Mouse (Mus musculus) limb, embryonic 15.5 days (tissue): ENCODE measurements around the gene Trnp1. TPM values are rescaled to one million over a fixed set of nuclear protein-coding genes. Genes with fewer than 3 reads are reported as not detected.

Experiments used
- ATAC-seq: fragments of 200-750 bp; cut with Nextera tagmentation; 2 replicates; pipeline ENCODE4 v1.8.0; 2017; ENCODE audit warnings: low read depth, moderate TSS enrichment; ENCODE audit not compliant: insufficient number of reproducible peaks, low FRiP score, low TSS enrichment
- H3K27ac ChIP-seq: fragments of 300-500 bp; sonication (generic); 2 replicates; pipeline ENCODE4 v1.5.1; 2015; ENCODE audit warnings: moderate library complexity, mild to moderate bottlenecking, inconsistent platforms
- H3K27me3 ChIP-seq: fragments of 300-500 bp; sonication (generic); 2 replicates; pipeline ENCODE4 v1.6.1; 2015; ENCODE audit warnings: inconsistent platforms
- H3K36me3 ChIP-seq: fragments of 300-500 bp; sonication (generic); 2 replicates; pipeline ENCODE4 v1.6.1; 2015; ENCODE audit warnings: inconsistent platforms
- H3K4me1 ChIP-seq: fragments of 300-500 bp; sonication (generic); 2 replicates; pipeline ENCODE4 v1.6.1; 2015; ENCODE audit warnings: inconsistent platforms
- H3K4me2 ChIP-seq: fragments of 300-500 bp; sonication (generic); 2 replicates; pipeline ENCODE4 v1.6.1; 2015; ENCODE audit warnings: mild to moderate bottlenecking, inconsistent platforms
- H3K4me3 ChIP-seq: fragments of 300-500 bp; sonication (generic); 2 replicates; pipeline ENCODE4 v1.5.1; 2015; ENCODE audit warnings: mild to moderate bottlenecking, inconsistent platforms
- H3K9ac ChIP-seq: fragments of 300-500 bp; sonication (generic); 2 replicates; pipeline ENCODE4 v1.6.1; 2015; ENCODE audit warnings: inconsistent platforms
- H3K9me3 ChIP-seq: fragments of 300-500 bp; sonication (generic); 2 replicates; pipeline ENCODE4 v1.6.1; 2016; ENCODE audit warnings: inconsistent platforms
- WGBS: fragments of 180-500 bp; shearing (Covaris S2); methylation state at CpG from one replicate; pipeline ENCODE4 v1.1.7; 2015; 5-methylcytosine and 5-hydroxymethylcytosine counted together
- polyA plus RNA-seq: library from polyadenylated mRNA; unstranded; fragments of >200 nt; fragmentation: Nextera tagmentation; extraction: Ambion mirVana; gene quantifications from 2 replicates; pipeline ENCODE4 v1.2.1, GENCODE M21; 2015

The Trnp1 gene
- polyA plus RNA-seq, 1 experiment from 2014 or later = 4.0 TPM

GRCm38 (mm10) chr4:133479458-133480184 is 18.7 kb downstream of the Trnp1 start, which contains the start of gene Tent5b:
TSS of gene Tent5b (plus strand) at chr4:133480132.
- 3% methylated on average over 29 of the region's 29 CpGs for WGBS
- Histone ChIP-seq H3K4me2 (peak within 1 kb of the TSS; percentile 77), H3K36me3 (no peaks in the 10 kb centered on the region), H3K27ac (no peak within 1 kb of the TSS), H3K4me1 (peaks cover 29% of the 10 kb centered on the region), H3K9ac (0 out of 2 replicates have a peak within 1 kb of the TSS, but pooled peaks have one; percentile 37), H3K27me3 (peaks cover 41% of the 10 kb centered on the region), H3K4me3 (peak within 1 kb of the TSS; percentile 47), H3K9me3 (no peaks in the 10 kb centered on the region)
- peak; percentile 97 for ATAC-seq

GRCm38 (mm10) chr4:133473833-133474232 is 24.5 kb downstream of the Trnp1 start:
- Histone ChIP-seq H3K4me1 (peaks cover 6% of the 10 kb centered on the region), H3K27me3 (peaks cover 12% of the 10 kb centered on the region), H3K27ac (no peak overlapping the region), H3K4me3 (no peak overlapping the region), H3K4me2 (no peak overlapping the region), H3K9me3 (peaks cover 4% of the 10 kb centered on the region; the same call in 1 of the 2 replicates), H3K9ac (no peak overlapping the region), H3K36me3 (no peaks in the 10 kb centered on the region)
- no peak for ATAC-seq
- 73% methylated on average over 2 of the region's 2 CpGs for WGBS

- Histone ChIP-seq H3K4me3 (no peak overlapping the region), H3K27ac (no peak overlapping the region), H3K9me3 (peaks cover 4% of the 10 kb centered on the region; the same call in 1 of the 2 replicates), H3K36me3 (no peaks in the 10 kb centered on the region), H3K27me3 (no peaks in the 10 kb centered on the region), H3K4me1 (peaks cover 18% of the 10 kb centered on the region), H3K9ac (no peak overlapping the region), H3K4me2 (no peak overlapping the region)
- no peak for ATAC-seq
- WGBS = 80% methylated on average over 7 of the region's 7 CpGs
These were observed 27.1 kb downstream of the Trnp1 start for GRCm38 (mm10) chr4:133471135-133471821.

GRCm38 (mm10) chr4:133469122-133469521 is 29.2 kb downstream of the Trnp1 start:
- Histone ChIP-seq H3K9me3 (peaks cover 4% of the 10 kb centered on the region; the same call in 1 of the 2 replicates), H3K4me2 (peak overlapping the region; percentile 88), H3K9ac (no peak overlapping the region), H3K36me3 (no peaks in the 10 kb centered on the region), H3K4me3 (peak overlapping the region; percentile 7; the same call in 1 of the 2 replicates), H3K4me1 (peaks cover 20% of the 10 kb centered on the region), H3K27me3 (no peaks in the 10 kb centered on the region), H3K27ac (no peak overlapping the region)
- WGBS = 16% methylated on average over 12 of the region's 12 CpGs
- ATAC-seq = no peak

- H3K9me3 ChIP-seq = peaks cover 4% of the 10 kb centered on the region; the same call in 1 of the 2 replicates
- H3K27me3 ChIP-seq = no peaks in the 10 kb centered on the region
- H3K9ac ChIP-seq = peak overlapping the region; percentile 40
- H3K4me3 ChIP-seq = peak overlapping the region; percentile 53
- 0 out of 2 replicates have a peak overlapping the region, but pooled peaks have one; percentile 13 for H3K27ac ChIP-seq
- no peak for ATAC-seq
- H3K36me3 ChIP-seq = no peaks in the 10 kb centered on the region
- WGBS = under 1% methylated on average over 27 of the region's 27 CpGs
- peaks cover 24% of the 10 kb centered on the region for H3K4me1 ChIP-seq
- H3K4me2 ChIP-seq = peak overlapping the region; percentile 88
These were observed 30.3 kb downstream of the Trnp1 start for GRCm38 (mm10) chr4:133468080-133468479.

- WGBS = 49% methylated on average over 6 of the region's 6 CpGs
- H3K27ac ChIP-seq = peak overlapping the region; percentile 43; the same call in 1 of the 2 replicates
- no peaks in the 10 kb centered on the region for H3K27me3 ChIP-seq
- H3K4me3 ChIP-seq = no peak overlapping the region
- H3K4me1 ChIP-seq = peaks cover 17% of the 10 kb centered on the region
- ATAC-seq = no peak
- H3K9me3 ChIP-seq = no peaks in the 10 kb centered on the region
- H3K36me3 ChIP-seq = no peaks in the 10 kb centered on the region
- no peak overlapping the region for H3K9ac ChIP-seq
- H3K4me2 ChIP-seq = no peak overlapping the region
These were observed 35.2 kb downstream of the Trnp1 start for GRCm38 (mm10) chr4:133463184-133463583.

GRCm38 (mm10) chr4:133461362-133461761 is 37.0 kb downstream of the Trnp1 start:
- ATAC-seq = no peak
- Histone ChIP-seq H3K36me3 (no peaks in the 10 kb centered on the region), H3K27me3 (no peaks in the 10 kb centered on the region), H3K4me3 (no peak overlapping the region), H3K4me2 (no peak overlapping the region), H3K9ac (no peak overlapping the region), H3K9me3 (no peaks in the 10 kb centered on the region), H3K4me1 (peaks cover 12% of the 10 kb centered on the region), H3K27ac (no peak overlapping the region)
- WGBS = 82% methylated on average over 4 of the region's 4 CpGs

- WGBS = 31% methylated on average over 5 of the region's 5 CpGs
- Histone ChIP-seq H3K27me3 (no peaks in the 10 kb centered on the region), H3K4me1 (peaks cover 12% of the 10 kb centered on the region)
These were observed 37.5 kb downstream of the Trnp1 start for GRCm38 (mm10) chr4:133460796-133461325.

GRCm38 (mm10) chr4:133460006-133460405 is 38.3 kb downstream of the Trnp1 start:
- H3K4me3 ChIP-seq = no peak overlapping the region
- ATAC-seq = no peak
- no peaks in the 10 kb centered on the region for H3K9me3 ChIP-seq
- no peak overlapping the region for H3K9ac ChIP-seq
- H3K36me3 ChIP-seq = no peaks in the 10 kb centered on the region
- peaks cover 12% of the 10 kb centered on the region for H3K4me1 ChIP-seq
- H3K4me2 ChIP-seq = no peak overlapping the region
- no peaks in the 10 kb centered on the region for H3K27me3 ChIP-seq
- H3K27ac ChIP-seq = no peak overlapping the region
- 75% methylated on average over 1 of the region's 1 CpGs for WGBS

More at GRCm38 (mm10) chr4:133460796-133461325, 37.5 kb downstream of the Trnp1 start:
- no peak overlapping the region for H3K4me3 ChIP-seq
- H3K36me3 ChIP-seq = no peaks in the 10 kb centered on the region
- ATAC-seq = no peak
- H3K9ac ChIP-seq = no peak overlapping the region
- H3K4me2 ChIP-seq = no peak overlapping the region
- no peak overlapping the region for H3K27ac ChIP-seq
- H3K9me3 ChIP-seq = no peaks in the 10 kb centered on the region

GRCm38 (mm10) chr4:133458044-133458443 is 40.3 kb downstream of the Trnp1 start:
- H3K9me3 ChIP-seq = no peaks in the 10 kb centered on the region
- no peak overlapping the region for H3K9ac ChIP-seq
- H3K36me3 ChIP-seq = no peaks in the 10 kb centered on the region
- H3K4me2 ChIP-seq = no peak overlapping the region
- H3K27me3 ChIP-seq = no peaks in the 10 kb centered on the region
- no peak overlapping the region for H3K27ac ChIP-seq
- peaks cover 6% of the 10 kb centered on the region for H3K4me1 ChIP-seq
- no peak for ATAC-seq
- 59% methylated on average over 3 of the region's 3 CpGs for WGBS
- no peak overlapping the region for H3K4me3 ChIP-seq

- 67% methylated on average over 5 of the region's 7 CpGs for WGBS
- no peak for ATAC-seq
- H3K36me3 ChIP-seq = no peaks in the 10 kb centered on the region
- no peaks in the 10 kb centered on the region for H3K9me3 ChIP-seq
- H3K4me3 ChIP-seq = no peak overlapping the region
- H3K27ac ChIP-seq = no peak overlapping the region
- H3K27me3 ChIP-seq = no peaks in the 10 kb centered on the region
- H3K4me1 ChIP-seq = peaks cover 14% of the 10 kb centered on the region
- no peak overlapping the region for H3K4me2 ChIP-seq
- no peak overlapping the region for H3K9ac ChIP-seq
These were observed 45.9 kb downstream of the Trnp1 start for GRCm38 (mm10) chr4:133452433-133452832.

- peaks cover 14% of the 10 kb centered on the region for H3K4me1 ChIP-seq
- ATAC-seq = no peak
- no peak overlapping the region for H3K27ac ChIP-seq
- no peak overlapping the region for H3K4me2 ChIP-seq
- H3K9ac ChIP-seq = no peak overlapping the region
- H3K9me3 ChIP-seq = no peaks in the 10 kb centered on the region
- H3K36me3 ChIP-seq = no peaks in the 10 kb centered on the region
- H3K4me3 ChIP-seq = no peak overlapping the region
- WGBS = 8% methylated on average over 10 of the region's 10 CpGs
- no peaks in the 10 kb centered on the region for H3K27me3 ChIP-seq
These were observed 46.8 kb downstream of the Trnp1 start for GRCm38 (mm10) chr4:133451536-133451935.
